Mouse (Mus musculus) frontal cortex, adult 2 months (tissue): ENCODE data around the gene Mus81. TPM values are rescaled to one million over a fixed set of nuclear protein-coding genes. Genes with fewer than 3 reads are reported as not detected.

Source experiments
- DNase-seq, 2 experiments: peaks; one replicate each; pipeline ENCODE4 v3.0.0; 2022; ENCODE audit warnings: low spot score in 1 of 2; ENCODE audit errors: extremely low spot score in 1 of 2
- polyA plus RNA-seq: library from polyadenylated mRNA; depleted of rRNA; stranded (reverse); fragments of >200 nt; gene quantifications from 2 replicates; pipeline ENCODE4 v1.2.3, GENCODE M21; 2012; rRNA removed

The Mus81 gene
- polyA plus RNA-seq, 1 experiment: 42.4 TPM

GRCm38 (mm10) chr19:5448354-5449150, 39.6 kb downstream of the Mus81 start:
- DNase-seq: no peak

GRCm38 (mm10) chr19:5447515-5448353, 40.5 kb downstream of the Mus81 start, which contains the start of gene Fosl1:
Gene Fosl1, plus strand, starts transcription at chr19:5447547.
- peak in 1 of 2 experiments; percentile 78 for DNase-seq

GRCm38 (mm10) chr19:5445747-5446146, 42.5 kb downstream of the Mus81 start:
- no peak for DNase-seq

GRCm38 (mm10) chr19:5444954-5445353, 43.2 kb downstream of the Mus81 start:
- no peak for DNase-seq

GRCm38 (mm10) chr19:5444371-5444908, 43.8 kb downstream of the Mus81 start:
- DNase-seq: no peak

- DNase-seq: no peak
These were observed 54.3 kb downstream of the Mus81 start for GRCm38 (mm10) chr19:5433951-5434350.

GRCm38 (mm10) chr19:5432992-5433852, 55.0 kb downstream of the Mus81 start:
- DNase-seq: no peak

Other genes starting within 250 kb of the Mus81 start
- 43.3 and 47.3 TPM in 2 replicates for gene Pacs1, start 215.3 kb downstream of the Mus81 start, polyA plus RNA-seq
- 168 and 172 TPM in 2 replicates for gene Sf3b2, start 192.9 kb downstream of the Mus81 start, polyA plus RNA-seq
- gene Gal3st3, start 190.1 kb downstream of the Mus81 start, polyA plus RNA-seq: 61.5 and 70.3 TPM in 2 replicates
- not detected in 2 replicates for gene Catsper1, start 152.7 kb downstream of the Mus81 start, polyA plus RNA-seq
- gene Cst6, start 138.8 kb downstream of the Mus81 start, polyA plus RNA-seq: 9.6 and 10.2 TPM in 2 replicates
- gene Eif1ad, start 121.7 kb downstream of the Mus81 start, polyA plus RNA-seq: 25.4 and 27.0 TPM in 2 replicates
- gene Banf1, start 121.2 kb downstream of the Mus81 start, polyA plus RNA-seq: 95.2 and 99.8 TPM in 2 replicates
- gene Sart1, start 99.7 kb downstream of the Mus81 start, polyA plus RNA-seq: 70.5 and 85.4 TPM in 2 replicates
- gene Tsga10ip, start 85.9 kb downstream of the Mus81 start, polyA plus RNA-seq: not detected in 2 replicates
- gene Drap1, start 63.4 kb downstream of the Mus81 start, polyA plus RNA-seq: 305 and 342 TPM in 2 replicates
- 94.3 and 95.0 TPM in 2 replicates for gene AI837181, start 63.3 kb downstream of the Mus81 start, polyA plus RNA-seq
- gene Fosl1, start 40.9 kb downstream of the Mus81 start, polyA plus RNA-seq: 0.06 and 0.19 TPM in 2 replicates
- 22.4 and 24.7 TPM in 2 replicates for gene Ccdc85b, start 30.5 kb downstream of the Mus81 start, polyA plus RNA-seq
- 130 and 142 TPM in 2 replicates for gene Fibp, start 27.8 kb downstream of the Mus81 start, polyA plus RNA-seq
- 0.38 and 0.40 TPM in 2 replicates for gene Ctsw, start 19.9 kb downstream of the Mus81 start, polyA plus RNA-seq
- gene Efemp2, start 14.4 kb downstream of the Mus81 start, polyA plus RNA-seq: 36.5 and 37.4 TPM in 2 replicates
- 1,335 and 1,444 TPM in 2 replicates for gene Cfl1, start 2.1 kb upstream of the Mus81 start, polyA plus RNA-seq
- gene 1700020D05Rik, start 15.4 kb upstream of the Mus81 start, polyA plus RNA-seq: 5.4 and 5.9 TPM in 2 replicates
- gene Snx32, start 22.1 kb upstream of the Mus81 start, polyA plus RNA-seq: 152 and 164 TPM in 2 replicates
- gene Ovol1, start 72.2 kb upstream of the Mus81 start, polyA plus RNA-seq: 0.04 TPM in 2 replicates
- 2.5 and 2.8 TPM in 2 replicates for gene Ap5b1, start 79.6 kb upstream of the Mus81 start, polyA plus RNA-seq
- gene Rnaseh2c, start 113.5 kb upstream of the Mus81 start, polyA plus RNA-seq: 50.2 and 56.5 TPM in 2 replicates
- gene Kat5, start 121.8 kb upstream of the Mus81 start, polyA plus RNA-seq: 109 and 111 TPM in 2 replicates
- gene Rela, start 149.1 kb upstream of the Mus81 start, polyA plus RNA-seq: 32.6 and 33.4 TPM in 2 replicates
- 18.0 and 24.0 TPM in 2 replicates for gene Sipa1, start 175.3 kb upstream of the Mus81 start, polyA plus RNA-seq
- gene Map3k11, start 200.3 kb upstream of the Mus81 start, polyA plus RNA-seq: 18.9 and 20.4 TPM in 2 replicates
- 68.4 and 72.5 TPM in 2 replicates for gene Pcnx3, start 200.5 kb upstream of the Mus81 start, polyA plus RNA-seq
- gene Kcnk7, start 216.0 kb upstream of the Mus81 start, polyA plus RNA-seq: 0.22 and 0.27 TPM in 2 replicates
- gene Ehbp1l1, start 237.9 kb upstream of the Mus81 start, polyA plus RNA-seq: 16.8 and 18.8 TPM in 2 replicates
- gene Fam89b, start 241.3 kb upstream of the Mus81 start, polyA plus RNA-seq: 56.1 and 65.8 TPM in 2 replicates